Mouse (Mus musculus) megakaryocyte, embryonic 14.5 days (primary cell): Measurements from ENCODE around the gene Gm9747.

Experiments used
- FLI1 ChIP-seq: IDR thresholded peaks from 2 replicates; pipeline ENCODE4 v1.6.1; 2012; ENCODE audit warnings: low read length, inconsistent platforms, mixed read lengths
- GATA1 ChIP-seq: IDR thresholded peaks from 3 replicates; pipeline ENCODE4 v1.6.1; 2012; ENCODE audit warnings: mixed read lengths, low read length, inconsistent platforms, borderline replicate concordance

- no peak for TF ChIP-seq FLI1
- no peak for TF ChIP-seq GATA1
These were observed 51.0 kb downstream of the Gm9747 start for GRCm38 (mm10) chr1:82283901-82284301.
